9 mouse cellular contexts compared by ENCODE assay signal in the genomic region with DNA sequence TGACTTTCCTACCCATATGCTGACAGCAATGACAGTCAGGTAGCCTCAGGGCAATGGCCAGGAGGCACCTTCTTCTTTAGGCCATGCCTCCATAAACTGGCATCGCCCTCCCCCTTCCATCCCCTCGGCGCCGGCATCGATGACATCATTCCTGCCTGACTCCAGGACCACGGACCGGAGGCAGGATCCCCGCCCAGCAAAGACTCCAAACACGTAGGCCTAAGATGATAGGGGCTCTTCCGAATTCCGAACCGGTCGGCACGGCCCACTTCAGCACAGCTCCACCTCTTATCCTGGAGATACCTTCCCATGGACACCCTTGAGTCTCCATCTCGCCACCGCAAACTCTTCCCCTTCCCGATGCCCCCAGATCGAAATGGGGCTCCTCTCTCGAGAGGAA. TPM values are rescaled to one million over a fixed set of nuclear protein-coding genes. Genes with fewer than 3 reads are reported as not detected.
A peak's percentile ranks its signal among the peaks of the same experiment; 100 is the strongest.
DNase-seq lines count a peak whose midpoint lies in the region; ATAC-seq and TF ChIP-seq lines count a peak whose summit lies in the region.
"Had no signal": no experiment of that assay in that cellular context is flagged by ENCODE, and none has a peak within 500 bp of the region (broad histone marks: within the 10 kb centered on the region; RNA-seq: fewer than 3 reads in every experiment).

No protein-coding gene starts in this region.

- TF ChIP-seq CTCF in Patski (IDR thresholded peaks at IDR 0.05): no peak
- TF ChIP-seq CTCF in small intestine, adult 2 months (IDR thresholded peaks at IDR 0.05; ENCODE audit: extremely low read depth, insufficient read length, insufficient replicate concordance, low read depth, low read length): no peak

- in situ Hi-C loops in Patski (cut with MboI; ENCODE audit: low pct_unique_long_range_greater_than_20kb): loop anchor here (5.0 kb wide), 1 partner anchor 44 kb away; no protein-coding TSS in a partner anchor

- 5% methylated on average over 19 of the region's 19 CpGs for WGBS in embryonic facial prominence, embryonic 13.5 days
- 35% methylated on average over 19 of the region's 19 CpGs for WGBS in small intestine, adult 2 months

- POLR2A ChIA-PET in Patski (lab: Charles Lee): no interaction called here

- 0 out of 2 replicates have a peak, but pooled peaks have one; percentile 19 for TF ChIP-seq POLR2A in small intestine, adult 2 months (IDR thresholded peaks at IDR 0.05; ENCODE audit: low read depth, low read length)

- H3K36me3 ChIP-seq in embryonic facial prominence, embryonic 13.5 days: no peaks in the 10 kb centered on the region
- no peaks in the 10 kb centered on the region for H3K36me3 ChIP-seq in small intestine, adult 2 months (ENCODE audit: control insufficient read depth, insufficient read depth, low read length)

- H3K4me3 ChIP-seq in embryonic facial prominence, embryonic 13.5 days: peak overlapping the region; percentile 80
- peak overlapping the region; percentile 84 for H3K4me3 ChIP-seq in small intestine, adult 2 months (ENCODE audit: low read depth, low read length)

- CTCF ChIA-PET in Patski (lab: Charles Lee): interaction anchor here (0.8 kb wide), 1 partner anchor 16 kb away, joined by 4 read pairs; no protein-coding TSS in a partner anchor

- no peaks in the 10 kb centered on the region for H3K27me3 ChIP-seq in Patski
- H3K27me3 ChIP-seq in embryonic facial prominence, embryonic 13.5 days: peaks cover 43% of the 10 kb centered on the region
- H3K27me3 ChIP-seq in small intestine, adult 2 months (ENCODE audit: control insufficient read depth, insufficient read depth, low read length): no peaks in the 10 kb centered on the region

- H3K4me2 ChIP-seq in embryonic facial prominence, embryonic 13.5 days: peak overlapping the region; percentile 96

- peaks cover 29% of the 10 kb centered on the region for H3K4me1 ChIP-seq in embryonic facial prominence, embryonic 13.5 days
- H3K4me1 ChIP-seq in small intestine, adult 2 months (ENCODE audit: control insufficient read depth, insufficient read depth, insufficient read length, low read length): peaks cover 5% of the 10 kb centered on the region

- no peak overlapping the region for H3K27ac ChIP-seq in embryonic facial prominence, embryonic 13.5 days
- H3K27ac ChIP-seq in small intestine, adult 2 months (ENCODE audit: insufficient read depth, low read depth, low read length): no peak overlapping the region

- peak; percentile 55 for ATAC-seq in Patski
- ATAC-seq in embryonic facial prominence, embryonic 13.5 days (ENCODE audit: insufficient number of reproducible peaks, insufficient read depth, low FRiP score, low TSS enrichment, low read depth): no peak

- H3K9me3 ChIP-seq in embryonic facial prominence, embryonic 13.5 days: no peaks in the 10 kb centered on the region

- peak; percentile 32 for DNase-seq in 3134 (ENCODE audit: extremely low read depth, insufficient read length, low spot score)
- no peak for DNase-seq in Patski (ENCODE audit: low read depth, low spot score)
- peak; percentile 34 to 48 for DNase-seq in heart, postnatal 36 days
- peak; percentile 47 to 50 for DNase-seq in layer of hippocampus, postnatal 36 days
- peak; percentile 69 for DNase-seq in lung, postnatal 25 days (ENCODE audit: low spot score)
- no peak for DNase-seq in ovary, adult 18-20 months (ENCODE audit: low spot score)

- H3K9ac ChIP-seq in embryonic facial prominence, embryonic 13.5 days: peak overlapping the region; percentile 78

- intact Hi-C loops in heart, postnatal 36 days (cut with DNase I): no loop called here

RNA-seq across cellular contexts. Expression of gene Fam219a, which starts 1.1 kb away (rescaled TPM):
- 19.3 TPM for polyA plus RNA-seq in Patski (2021)
- polyA plus RNA-seq in embryonic facial prominence, embryonic 13.5 days (2015; fragmentation: Nextera tagmentation; extraction: Ambion mirVana): 1.8 and 3.1 TPM in 2 replicates
- 10 to 100 TPM; 14.7 to 15.1 TPM for total RNA-seq in heart, postnatal 36 days (2021)
- total RNA-seq in layer of hippocampus, postnatal 36 days (2021): 100 to 1,000 TPM; 151 to 152 TPM
- 12.5 and 16.0 TPM in 2 replicates for polyA plus RNA-seq in small intestine, adult 2 months (2012; rRNA removed)

RNA-seq across cellular contexts. Expression of gene Dnaic1, which starts 1.3 kb away (rescaled TPM):
- polyA plus RNA-seq in Patski (2021): 0.40 TPM
- polyA plus RNA-seq in embryonic facial prominence, embryonic 13.5 days (2015; fragmentation: Nextera tagmentation; extraction: Ambion mirVana): 1.0 and 1.3 TPM in 2 replicates
- total RNA-seq in heart, postnatal 36 days (2021): 1 to 10 TPM; 2.6 to 3.7 TPM
- total RNA-seq in layer of hippocampus, postnatal 36 days (2021): 10 to 100 TPM in 1 of 2 experiments, 1 to 10 TPM in 1; 8.2 to 10.1 TPM
- 1.3 and 5.4 TPM in 2 replicates for polyA plus RNA-seq in small intestine, adult 2 months (2012; rRNA removed)
- total RNA-seq: common myeloid progenitor, adult 5-6 weeks had no signal

RNA-seq across cellular contexts. Expression of gene 1110017D15Rik, which starts 51.1 kb away (rescaled TPM):
- 0.21 TPM for polyA plus RNA-seq in Patski (2021)
- polyA plus RNA-seq in embryonic facial prominence, embryonic 13.5 days (2015; fragmentation: Nextera tagmentation; extraction: Ambion mirVana): 3.2 and 5.7 TPM in 2 replicates
- total RNA-seq in heart, postnatal 36 days (2021): under 1 TPM in 1 of 2 experiments, not detected in 1; 0.43 TPM
- total RNA-seq in layer of hippocampus, postnatal 36 days (2021): 1 to 10 TPM; 3.1 to 6.5 TPM
- 0.37 TPM in 1 of 2 replicates, not detected in the other for polyA plus RNA-seq in small intestine, adult 2 months (2012; rRNA removed)
- total RNA-seq: common myeloid progenitor, adult 5-6 weeks had no signal

Comparison
In these comparisons a context has a peak if more than half of its experiments do, and no peak if none do; other contexts are left out.
1. DNase-seq: peak in 3134 (single experiment), heart, postnatal 36 days (2 of 2), layer of hippocampus, postnatal 36 days (2 of 2) and lung, postnatal 25 days (single experiment); none in Patski (single experiment) and ovary, adult 18-20 months (single experiment).